Mouse (Mus musculus): Measurements from ENCODE around the gene Atoh8.
A peak's percentile ranks its signal among the peaks of the same experiment; 100 is the strongest.

DNA sequence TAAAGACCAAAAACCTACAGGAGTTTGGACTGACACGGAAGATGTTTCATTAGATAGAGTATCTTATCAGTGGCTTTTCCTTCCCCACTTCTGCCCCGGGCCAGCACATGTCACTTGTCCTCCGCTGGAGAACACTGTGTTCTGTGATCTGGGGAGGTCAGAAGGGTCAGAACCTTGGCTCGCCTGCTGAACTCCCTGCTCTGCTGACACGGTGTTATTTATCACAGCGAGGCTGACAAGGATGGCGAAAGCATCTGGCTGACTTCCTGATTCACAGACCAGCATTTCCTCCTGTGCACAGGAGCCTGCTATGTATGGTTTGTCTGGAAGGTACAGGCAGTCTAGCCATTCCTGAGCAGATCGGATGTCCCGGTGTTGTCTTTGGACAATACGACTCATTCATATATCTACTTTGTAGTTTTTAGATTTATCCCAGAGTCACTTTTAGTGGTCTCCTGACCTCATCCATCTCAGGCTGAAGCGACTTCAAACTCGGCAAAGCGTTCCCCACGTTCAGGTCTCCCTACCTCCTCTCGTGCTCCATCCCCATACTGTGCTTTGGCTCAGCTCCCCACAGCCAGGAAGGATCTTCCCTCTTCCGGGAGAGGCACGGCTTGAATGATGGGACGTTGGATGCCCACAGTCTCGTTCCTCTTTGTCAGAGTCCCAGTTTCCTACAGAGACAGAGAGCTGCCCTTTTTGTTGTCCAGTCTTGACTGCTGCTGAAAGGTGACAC is 73.1 kb downstream of the Atoh8 start:
- peak; percentile 84 for TF ChIP-seq EP300 (IDR thresholded peaks at IDR 0.05)
- TF ChIP-seq CTCF (IDR thresholded peaks at IDR 0.05) = no peak

Data from lung, postnatal 0 days (tissue).